Mouse (Mus musculus): ENCODE data around the gene Bzw2.

GRCm38 (mm10) chr12:36132668-36133067 lies 25.2 kb downstream of the Bzw2 start:
- TF ChIP-seq CTCF (IDR thresholded peaks at IDR 0.05; ENCODE audit: low read depth) (no peak), EP300 (optimal IDR thresholded peaks at IDR 0.05) (no peak)
